Mouse (Mus musculus): ENCODE data around the gene Cap2. TPM values are rescaled to one million over a fixed set of nuclear protein-coding genes. Genes with fewer than 3 reads are reported as not detected.

The Cap2 gene
- polyA plus RNA-seq, 1 experiment = not detected

DNA sequence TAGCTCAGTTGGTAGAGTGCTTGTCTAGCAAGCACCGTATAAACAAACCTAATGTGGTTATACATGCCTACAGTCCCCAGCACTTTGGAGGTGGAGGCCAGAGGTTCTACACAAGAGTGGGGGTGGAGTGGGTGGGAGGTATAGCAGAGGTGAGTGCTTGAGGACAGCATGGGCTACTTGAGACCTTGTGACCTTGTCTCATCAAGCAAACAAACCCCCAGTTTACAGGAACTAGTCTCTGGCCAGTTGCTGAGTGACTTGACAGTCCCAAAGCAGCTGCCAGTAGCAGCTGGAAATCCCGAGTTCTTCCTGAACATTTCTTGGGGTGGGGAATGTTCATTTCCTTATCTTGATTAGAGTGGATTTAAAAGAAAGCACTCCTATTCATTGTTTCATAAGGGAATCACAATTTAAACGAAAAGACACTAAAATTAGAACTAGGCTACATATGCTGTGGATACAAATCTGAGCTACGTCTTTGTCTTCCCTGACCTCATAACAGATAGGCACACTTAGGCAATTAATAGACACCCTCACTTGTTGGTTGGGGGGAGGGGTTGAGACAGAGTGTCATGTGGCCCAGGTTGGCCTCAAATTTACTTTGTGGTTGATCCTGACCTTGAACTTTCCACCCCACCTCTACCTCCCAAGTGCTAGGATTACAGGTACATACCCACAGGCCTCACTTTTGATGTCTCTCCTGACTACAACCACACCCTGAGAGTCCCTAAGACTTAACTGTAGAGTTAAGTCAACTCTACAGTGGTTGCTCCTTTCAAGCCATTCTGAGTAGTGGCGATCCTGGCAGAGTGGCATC lies 33.5 kb downstream of the Cap2 start:
- TF ChIP-seq GATA1 (IDR thresholded peaks at IDR 0.05; ENCODE audit: low read length) = no peak

DNA sequence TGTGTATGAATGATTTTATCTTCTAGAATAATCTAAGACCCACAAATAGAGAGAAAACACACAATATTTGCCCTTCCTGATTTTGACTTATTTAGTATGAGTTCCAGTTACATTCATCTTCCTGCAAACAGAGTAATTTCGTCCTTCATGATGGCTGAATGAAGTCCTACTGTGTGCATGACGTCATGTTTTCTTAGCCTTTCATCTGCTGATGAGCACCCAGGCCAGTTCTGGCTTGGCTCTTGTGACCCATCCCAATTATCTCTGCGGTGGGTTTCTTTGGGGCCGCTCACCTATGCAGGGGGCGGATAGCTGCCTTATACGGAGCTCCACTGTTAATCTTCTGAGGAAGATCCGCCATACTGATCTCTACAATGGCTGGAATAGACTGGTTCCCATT lies 37.6 kb downstream of the Cap2 start:
- TF ChIP-seq GATA1 (IDR thresholded peaks at IDR 0.05; ENCODE audit: low read length) = no peak

DNA sequence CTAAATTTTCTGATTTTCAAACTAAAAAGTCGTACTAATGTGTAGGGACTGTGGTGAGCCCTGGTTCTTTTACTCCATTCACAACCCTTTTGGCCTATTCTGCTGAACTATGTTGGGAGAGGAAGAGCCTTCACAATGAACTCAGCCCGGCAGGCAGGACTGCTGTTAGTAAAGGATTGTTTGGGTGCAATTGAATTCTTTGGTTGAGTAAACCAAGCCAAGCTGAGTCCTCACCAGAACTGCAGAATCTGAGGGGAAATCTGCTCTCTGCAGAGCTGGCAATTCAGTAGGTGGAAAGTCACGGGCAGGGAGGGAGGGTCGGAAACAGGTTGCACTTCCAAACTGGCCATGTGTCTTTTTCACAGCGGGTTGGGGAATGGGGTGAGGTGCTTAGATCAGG lies 39.3 kb downstream of the Cap2 start:
- no peak for TF ChIP-seq GATA1 (IDR thresholded peaks at IDR 0.05; ENCODE audit: low read length)

DNA sequence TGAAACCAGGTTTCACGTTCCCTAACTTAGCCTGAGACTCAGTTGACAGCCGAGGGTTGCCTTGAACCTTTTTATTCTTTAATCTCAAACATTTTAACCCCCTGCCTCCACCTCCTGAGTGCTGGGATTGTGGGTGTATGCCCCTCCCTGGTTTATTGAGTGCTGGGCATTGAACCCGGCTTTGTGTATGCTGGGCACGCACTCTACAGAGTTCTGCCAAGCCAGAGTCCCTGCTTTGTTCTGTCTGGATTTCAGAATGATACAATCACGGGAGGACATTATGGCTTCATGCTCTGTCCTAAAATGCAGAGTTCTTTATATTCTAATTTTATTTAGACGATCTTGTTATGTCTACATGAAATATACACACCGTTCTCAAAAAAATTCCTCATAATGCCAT lies 41.1 kb downstream of the Cap2 start:
- no peak for TF ChIP-seq GATA1 (IDR thresholded peaks at IDR 0.05; ENCODE audit: low read length)

DNA sequence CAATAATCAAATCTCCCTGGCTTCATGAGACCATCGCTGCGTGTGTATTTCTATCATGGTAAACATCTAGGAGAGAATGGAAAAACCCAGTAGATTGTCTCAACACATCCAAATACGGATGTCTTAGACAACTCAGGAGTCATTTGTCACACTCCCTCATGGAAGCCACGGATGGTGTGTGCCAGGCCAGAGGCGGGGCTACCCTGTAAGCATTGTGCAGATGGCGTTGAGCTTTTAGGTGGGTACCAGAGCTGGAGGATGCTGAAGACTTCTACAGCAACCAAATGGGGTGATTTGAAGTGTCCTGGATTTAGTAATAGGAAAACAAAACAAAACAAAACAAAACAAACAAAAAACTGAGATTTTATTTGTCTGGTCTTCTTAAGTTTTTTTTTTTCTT lies 43.0 kb downstream of the Cap2 start:
- no peak for TF ChIP-seq GATA1 (IDR thresholded peaks at IDR 0.05; ENCODE audit: low read length)

DNA sequence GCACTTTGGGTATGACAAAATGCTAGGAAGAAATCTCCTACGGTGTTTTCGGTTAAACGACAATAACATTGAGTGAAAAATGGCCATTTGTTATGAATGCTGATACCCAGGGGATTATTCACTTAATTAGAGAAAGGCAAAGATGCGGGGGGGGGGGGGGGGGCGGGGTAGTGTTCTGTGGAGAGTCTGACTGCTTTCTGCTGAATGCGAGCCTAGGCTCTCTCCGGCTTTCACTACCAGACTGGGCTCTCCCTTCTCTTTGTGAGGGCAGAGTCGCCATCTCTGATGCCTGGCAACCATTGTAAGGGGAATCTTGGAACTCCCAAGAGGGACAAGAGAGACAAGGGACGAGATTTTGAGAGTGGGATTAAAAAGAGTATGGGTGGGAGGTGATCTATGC lies 43.4 kb downstream of the Cap2 start:
- TF ChIP-seq GATA1 (IDR thresholded peaks at IDR 0.05; ENCODE audit: low read length) = no peak

DNA sequence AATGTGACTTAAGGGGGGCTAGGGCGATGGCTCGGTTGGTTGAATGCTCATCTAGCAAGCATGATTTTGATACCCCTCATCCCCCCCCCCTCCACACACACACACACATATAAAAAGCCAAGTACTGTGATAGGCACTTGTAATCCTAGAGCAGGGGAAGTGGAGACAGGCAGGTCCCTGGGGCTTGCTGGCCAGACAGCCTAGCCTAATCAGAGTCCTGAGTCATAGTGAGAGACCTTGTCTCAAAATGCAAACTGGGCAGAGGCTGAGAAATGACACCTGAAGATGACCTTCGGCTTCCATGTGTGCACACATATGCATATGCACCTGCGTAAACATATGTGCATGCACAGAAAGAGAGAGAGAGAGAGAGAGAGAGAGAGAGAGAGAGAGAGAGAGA lies 45.2 kb downstream of the Cap2 start:
- no peak for TF ChIP-seq GATA1 (IDR thresholded peaks at IDR 0.05; ENCODE audit: low read length)

DNA sequence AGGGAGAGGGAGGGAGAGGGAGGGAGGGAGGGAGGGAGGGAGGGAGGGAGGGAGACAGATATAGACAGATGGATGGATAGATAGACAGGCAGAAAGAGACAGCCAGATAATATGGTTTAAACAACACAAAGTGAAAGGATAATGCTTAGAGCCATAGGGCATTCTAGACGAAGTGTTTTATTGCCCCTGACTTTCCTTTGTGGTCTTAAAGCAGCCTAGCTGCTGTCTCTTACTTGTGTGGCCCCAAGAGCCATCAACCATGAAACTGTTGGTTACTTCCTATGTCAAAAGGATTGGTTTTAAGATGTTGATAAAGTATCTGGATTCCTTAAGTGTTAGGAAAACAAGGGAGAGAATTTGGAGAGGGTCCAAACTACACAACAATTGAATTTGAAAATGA lies 45.6 kb downstream of the Cap2 start:
- TF ChIP-seq GATA1 (IDR thresholded peaks at IDR 0.05; ENCODE audit: low read length) = no peak

DNA sequence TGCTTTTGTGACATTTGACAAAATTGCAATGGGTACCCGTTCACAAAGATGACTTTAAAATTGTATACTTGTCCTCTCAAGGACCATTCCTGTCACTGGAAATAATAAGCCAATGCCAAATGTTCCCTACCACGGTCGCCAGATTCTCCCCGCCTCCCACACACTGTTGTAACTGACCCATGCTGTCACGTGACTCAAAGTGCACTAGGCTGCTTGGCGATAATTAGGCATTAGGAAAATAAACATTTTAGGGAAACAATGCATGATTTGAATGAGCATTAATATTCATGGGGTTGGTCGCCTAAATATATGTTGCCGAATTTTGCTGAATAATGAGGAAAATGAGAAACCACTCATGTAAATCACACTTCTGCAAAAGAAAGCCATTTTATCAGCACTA lies 46.5 kb downstream of the Cap2 start:
- no peak for TF ChIP-seq GATA1 (IDR thresholded peaks at IDR 0.05; ENCODE audit: low read length)

DNA sequence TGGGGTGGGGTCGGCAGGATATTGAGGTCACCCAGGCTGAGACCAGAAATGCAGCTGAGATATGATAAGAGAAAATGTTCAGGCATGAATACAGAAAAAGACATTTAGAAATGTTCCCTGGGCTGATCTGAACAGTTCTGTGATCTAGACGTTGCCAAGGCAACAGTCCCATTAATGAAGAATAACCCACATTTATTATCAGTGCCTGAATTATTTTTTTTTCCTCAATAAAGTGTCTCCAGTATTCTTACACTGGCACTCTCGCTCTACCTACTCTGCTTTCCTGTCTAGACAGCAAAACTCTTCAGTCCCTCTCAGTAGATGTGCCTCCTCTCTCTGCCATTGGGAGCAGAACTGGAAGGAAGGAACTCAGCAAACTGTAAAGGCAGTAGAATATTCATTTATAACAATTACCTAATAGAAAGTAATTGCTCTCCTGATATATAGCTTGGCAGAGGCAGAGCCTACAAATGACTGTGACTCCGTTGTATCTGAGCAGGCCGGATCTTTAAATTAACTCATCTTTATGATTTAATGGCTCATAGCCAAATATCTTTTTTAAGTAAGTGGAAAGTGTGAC lies 47.0 kb downstream of the Cap2 start:
- no peak for TF ChIP-seq GATA1 (IDR thresholded peaks at IDR 0.05; ENCODE audit: low read length)

DNA sequence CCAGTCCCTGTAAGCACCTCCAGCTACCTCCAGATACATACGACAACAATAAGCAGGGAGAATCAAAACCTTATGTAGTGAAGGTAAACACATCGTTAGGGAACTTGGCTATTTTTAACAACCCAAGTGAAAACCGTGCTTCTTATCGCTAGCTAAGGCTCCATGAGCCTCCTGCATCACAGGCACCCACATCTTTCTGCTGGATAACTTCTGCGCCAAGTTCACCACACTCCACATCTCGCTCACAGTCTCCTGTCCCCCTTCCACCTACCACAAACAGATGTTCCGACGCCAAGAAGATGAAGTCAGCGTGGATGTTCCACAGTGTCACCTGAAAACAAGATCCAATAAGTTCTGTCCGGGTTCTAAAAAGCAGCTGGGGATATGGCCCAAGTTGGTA lies 49.0 kb downstream of the Cap2 start:
- no peak for TF ChIP-seq GATA1 (IDR thresholded peaks at IDR 0.05; ENCODE audit: low read length)

DNA sequence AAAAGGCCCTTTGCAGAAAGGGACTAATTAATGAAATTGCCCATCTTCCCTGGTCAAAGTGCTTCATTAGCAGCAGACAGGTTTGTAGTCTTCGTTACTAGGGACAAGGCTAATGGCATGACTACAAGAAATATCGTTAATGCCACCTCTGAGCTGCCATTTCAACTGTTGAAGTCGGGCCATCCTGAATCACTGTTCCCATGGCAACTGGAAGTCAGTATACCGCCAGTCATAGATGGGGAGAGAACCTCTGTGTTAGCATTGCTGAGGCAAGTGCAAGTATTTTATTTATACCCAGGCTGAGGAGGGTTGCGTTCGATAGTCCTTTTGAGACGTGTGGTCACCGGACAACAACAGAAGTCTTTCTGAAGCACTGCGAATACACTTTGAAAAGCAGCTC lies 53.1 kb downstream of the Cap2 start:
- TF ChIP-seq GATA1 (IDR thresholded peaks at IDR 0.05; ENCODE audit: low read length) = no peak

DNA sequence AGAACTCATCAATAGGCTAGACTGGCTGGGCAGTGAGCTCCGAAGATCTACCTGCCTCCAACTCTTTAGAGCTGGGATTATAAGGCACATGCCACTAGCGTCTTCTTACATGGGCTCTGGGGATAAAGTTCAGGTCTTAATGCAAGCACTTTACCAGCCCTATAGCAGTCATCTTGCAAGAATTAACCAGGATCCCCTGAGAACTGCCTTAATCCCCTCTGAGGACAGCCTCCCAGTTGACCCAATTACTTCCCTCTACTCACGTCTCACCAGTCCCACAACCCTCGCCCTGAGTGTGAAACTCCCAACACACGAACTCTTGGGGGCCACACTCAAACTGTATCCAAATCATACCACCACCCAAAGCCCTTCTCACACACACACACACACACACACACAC lies 64.3 kb downstream of the Cap2 start:
- no peak for TF ChIP-seq GATA1 (IDR thresholded peaks at IDR 0.05; ENCODE audit: low read length)

DNA sequence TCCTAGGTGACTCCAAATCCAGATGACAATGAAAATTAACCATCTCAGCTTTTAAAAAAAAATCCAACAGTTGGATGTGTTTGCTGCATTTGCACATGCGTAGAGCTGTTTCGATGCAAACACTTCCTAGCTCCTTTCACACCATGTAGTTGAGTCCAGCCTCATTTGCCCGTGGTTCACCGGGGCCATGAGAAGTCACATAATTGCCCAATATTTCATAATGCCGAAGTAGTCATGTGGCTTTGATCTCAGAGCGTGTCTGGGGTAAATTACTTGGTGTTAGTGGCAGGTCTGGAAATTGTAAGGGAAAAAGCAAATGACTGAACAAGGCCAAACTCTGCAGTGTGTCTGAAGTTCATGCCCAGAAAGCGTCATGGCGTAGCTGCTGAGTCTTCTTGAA lies 67.8 kb downstream of the Cap2 start:
- TF ChIP-seq GATA1 (IDR thresholded peaks at IDR 0.05; ENCODE audit: low read length) = no peak

DNA sequence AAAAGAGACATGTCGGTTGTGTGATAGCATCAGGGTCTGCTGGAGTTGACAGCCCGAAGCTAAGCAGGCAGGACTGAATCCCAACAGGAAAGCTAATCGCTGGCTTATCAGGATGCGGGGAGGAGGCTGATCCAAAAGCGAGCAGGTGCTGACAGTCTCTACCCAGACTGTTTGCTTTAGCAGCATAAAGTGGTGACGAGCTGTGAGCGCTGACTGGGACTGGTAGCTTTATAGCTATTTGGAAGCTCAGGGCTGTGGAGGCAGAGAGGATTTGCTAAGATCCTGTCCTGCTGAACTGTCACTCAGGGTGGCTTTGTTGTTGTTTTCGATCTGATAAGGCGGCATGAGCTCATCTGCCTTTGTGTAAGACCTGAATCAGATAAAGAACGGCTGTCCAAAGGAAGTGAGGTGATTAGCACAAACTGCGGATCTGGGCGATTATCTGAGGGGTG lies 69.5 kb downstream of the Cap2 start:
- TF ChIP-seq GATA1 (IDR thresholded peaks at IDR 0.05; ENCODE audit: low read length) = no peak

DNA sequence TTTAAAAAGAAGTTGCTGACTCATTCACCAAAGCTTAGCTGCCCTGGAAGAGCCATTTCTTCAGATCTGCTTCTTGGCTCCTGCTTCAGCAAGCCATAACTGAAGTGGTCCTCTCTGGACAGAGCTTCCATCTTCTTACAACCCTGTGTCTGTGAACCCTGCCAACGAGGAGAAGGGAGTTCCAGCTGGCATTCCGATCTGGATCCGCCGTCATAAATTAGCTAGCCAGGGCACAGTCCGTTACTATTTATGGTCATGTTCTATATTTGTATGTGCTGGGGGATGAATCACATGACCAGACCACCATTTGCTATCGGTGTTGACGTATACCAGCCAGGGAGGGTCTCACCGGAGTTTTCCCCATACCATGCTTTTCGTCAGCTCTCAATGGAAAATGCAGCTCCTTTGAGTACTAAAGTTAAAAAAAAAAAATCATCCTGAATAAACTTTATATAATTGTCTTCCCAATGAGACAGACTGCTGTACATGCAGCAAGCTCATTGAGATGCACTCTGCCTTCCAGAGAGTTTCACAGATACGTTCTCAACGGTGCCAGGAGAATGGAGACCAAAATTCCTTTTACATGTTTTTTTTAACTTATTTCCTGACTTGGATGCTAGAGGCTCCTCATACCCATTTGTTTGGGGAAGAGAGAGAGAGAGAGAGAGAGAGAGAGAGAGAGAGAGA lies 70.5 kb downstream of the Cap2 start:
- no peak for TF ChIP-seq GATA1 (IDR thresholded peaks at IDR 0.05; ENCODE audit: low read length)
